Mouse (Mus musculus): Measurements from ENCODE around the gene Mfsd2b.
A peak's percentile ranks its signal among the peaks of the same experiment; 100 is the strongest.

Gene Mfsd2b

GRCm38 (mm10) chr12:4875623-4876022 lies 1.5 kb upstream of the Mfsd2b start:
- no peak for DNase-seq (ENCODE audit: extremely low read depth, insufficient read length, low spot score)

GRCm38 (mm10) chr12:4873531-4873930 lies 628 bp downstream of the Mfsd2b start:
- no peak for DNase-seq (ENCODE audit: extremely low read depth, insufficient read length, low spot score)

GRCm38 (mm10) chr12:4872983-4873477 lies 1.1 kb downstream of the Mfsd2b start:
- no peak for DNase-seq (ENCODE audit: extremely low read depth, insufficient read length, low spot score)

GRCm38 (mm10) chr12:4872273-4872672 lies 1.9 kb downstream of the Mfsd2b start:
- no peak for DNase-seq (ENCODE audit: extremely low read depth, insufficient read length, low spot score)

GRCm38 (mm10) chr12:4871260-4871659 lies 2.9 kb downstream of the Mfsd2b start:
- no peak for DNase-seq (ENCODE audit: extremely low read depth, insufficient read length, low spot score)

GRCm38 (mm10) chr12:4868924-4869323 lies 5.2 kb downstream of the Mfsd2b start:
- DNase-seq (ENCODE audit: extremely low read depth, insufficient read length, low spot score), result no peak

GRCm38 (mm10) chr12:4864338-4864690 lies 9.8 kb downstream of the Mfsd2b start:
- DNase-seq (ENCODE audit: extremely low read depth, insufficient read length, low spot score), result no peak

GRCm38 (mm10) chr12:4863654-4864337 lies 10.4 kb downstream of the Mfsd2b start:
- no peak for DNase-seq (ENCODE audit: extremely low read depth, insufficient read length, low spot score)

GRCm38 (mm10) chr12:4862672-4863071 lies 11.5 kb downstream of the Mfsd2b start:
- no peak for DNase-seq (ENCODE audit: extremely low read depth, insufficient read length, low spot score)

GRCm38 (mm10) chr12:4859241-4859914 lies 14.8 kb downstream of the Mfsd2b start:
- DNase-seq (ENCODE audit: extremely low read depth, insufficient read length, low spot score), result no peak

- DNase-seq (ENCODE audit: extremely low read depth, insufficient read length, low spot score), result no peak
These were observed 17.3 kb downstream of the Mfsd2b start for GRCm38 (mm10) chr12:4856834-4857233.

- no peak for DNase-seq (ENCODE audit: extremely low read depth, insufficient read length, low spot score)
These were observed 18.0 kb downstream of the Mfsd2b start for GRCm38 (mm10) chr12:4856160-4856559.

- peak; percentile 70 for DNase-seq (ENCODE audit: extremely low read depth, insufficient read length, low spot score)
These were observed 30.4 kb downstream of the Mfsd2b start for GRCm38 (mm10) chr12:4843741-4844140.

- peak; percentile 91 for DNase-seq (ENCODE audit: extremely low read depth, insufficient read length, low spot score)
These were observed 31.1 kb downstream of the Mfsd2b start, which contains the start of gene Wdcp for GRCm38 (mm10) chr12:4842890-4843597. Wdcp (plus strand) TSS chr12:4843303.

GRCm38 (mm10) chr12:4842456-4842855 lies 31.7 kb downstream of the Mfsd2b start:
- no peak for DNase-seq (ENCODE audit: extremely low read depth, insufficient read length, low spot score)

- DNase-seq (ENCODE audit: extremely low read depth, insufficient read length, low spot score), result peak; percentile 34
These were observed 32.7 kb downstream of the Mfsd2b start, which contains the start of gene Fkbp1b for GRCm38 (mm10) chr12:4841392-4841887. Fkbp1b (minus strand) TSS chr12:4841591.

- DNase-seq (ENCODE audit: extremely low read depth, insufficient read length, low spot score), result no peak
These were observed 33.4 kb downstream of the Mfsd2b start for GRCm38 (mm10) chr12:4840741-4841140.

- DNase-seq (ENCODE audit: extremely low read depth, insufficient read length, low spot score), result no peak
These were observed 34.1 kb downstream of the Mfsd2b start for GRCm38 (mm10) chr12:4840010-4840409.

GRCm38 (mm10) chr12:4836959-4837358 lies 37.2 kb downstream of the Mfsd2b start:
- no peak for DNase-seq (ENCODE audit: extremely low read depth, insufficient read length, low spot score)

- DNase-seq (ENCODE audit: extremely low read depth, insufficient read length, low spot score), result no peak
These were observed 46.9 kb downstream of the Mfsd2b start for GRCm38 (mm10) chr12:4827256-4827655.

Measured in 3134 (cell line).